Mouse (Mus musculus) stomach, postnatal 0 days (tissue): ENCODE data around the gene Usp29. TPM values are rescaled to one million over a fixed set of nuclear protein-coding genes. Genes with fewer than 3 reads are reported as not detected.

Experiments used
- ATAC-seq: fragments of 200-750 bp; cut with Nextera tagmentation; 2 replicates; pipeline ENCODE4 v1.8.0; 2017; ENCODE audit not compliant: low FRiP score, low TSS enrichment
- DNase-seq: peaks from one replicate; pipeline ENCODE4 v3.0.0-alpha.2; 2016; ENCODE audit warnings: low spot score
- H3K27ac ChIP-seq: fragments of 300-500 bp; sonication (generic); replicated peaks from 2 replicates; pipeline ENCODE4 v1.5.1; 2014; ENCODE audit warnings: mild to moderate bottlenecking, control low read depth
- H3K27me3 ChIP-seq: fragments of 300-500 bp; sonication (generic); 2 replicates; pipeline ENCODE4 v1.6.1; 2014; ENCODE audit warnings: low read length; ENCODE audit not compliant: control insufficient read depth, insufficient read depth
- H3K36me3 ChIP-seq: fragments of 300-500 bp; sonication (generic); 2 replicates; pipeline ENCODE4 v1.6.1; 2014; ENCODE audit warnings: low read length, mixed read lengths; ENCODE audit not compliant: control insufficient read depth, insufficient read depth
- H3K4me1 ChIP-seq: fragments of 300-500 bp; sonication (generic); replicated peaks from 2 replicates; pipeline ENCODE4 v1.6.1; 2014; ENCODE audit warnings: antibody characterized with exemption; ENCODE audit not compliant: control insufficient read depth, insufficient read depth
- H3K4me2 ChIP-seq: fragments of 300-500 bp; sonication (generic); replicated peaks from 2 replicates; pipeline ENCODE4 v1.6.1; 2014; ENCODE audit warnings: low read depth, mild to moderate bottlenecking, control low read depth, moderate library complexity
- H3K4me3 ChIP-seq: fragments of 300-500 bp; sonication (generic); 2 replicates; pipeline ENCODE4 v1.5.1; 2014; ENCODE audit warnings: low read depth, low read length, control low read depth
- H3K9ac ChIP-seq: fragments of 300-500 bp; sonication (generic); 2 replicates; pipeline ENCODE4 v1.6.1; 2014; ENCODE audit warnings: mild to moderate bottlenecking, low read length, control low read depth, mixed read lengths
- H3K9me3 ChIP-seq: fragments of 300-500 bp; sonication (generic); 2 replicates; pipeline ENCODE4 v1.6.1; 2016; ENCODE audit warnings: low read length; ENCODE audit not compliant: control insufficient read depth
- CTCF ChIP-seq: IDR thresholded peaks from 2 replicates; pipeline ENCODE4 v1.5.1; 2016; ENCODE audit warnings: antibody characterized with exemption, low read depth, mild to moderate bottlenecking, moderate library complexity
- EP300 ChIP-seq: optimal IDR thresholded peaks from 2 replicates; pipeline ENCODE3; 2016; ENCODE audit warnings: antibody characterized with exemption
- WGBS: fragments of 180-500 bp; shearing (Covaris S2); extraction: QIAGEN DNeasy Blood & Tissue Kit; methylation state at CpG from one replicate; pipeline ENCODE4 v1.1.7; 2014; 5-methylcytosine and 5-hydroxymethylcytosine counted together
- polyA plus RNA-seq: library from polyadenylated mRNA; unstranded; fragments of >200 nt; fragmentation: Nextera tagmentation; extraction: Ambion mirVana; gene quantifications from 2 replicates; pipeline ENCODE4 v1.2.1, GENCODE M21; 2015

Gene Usp29
- polyA plus RNA-seq, 1 experiment from 2014 or later = 1.0 TPM

DNA sequence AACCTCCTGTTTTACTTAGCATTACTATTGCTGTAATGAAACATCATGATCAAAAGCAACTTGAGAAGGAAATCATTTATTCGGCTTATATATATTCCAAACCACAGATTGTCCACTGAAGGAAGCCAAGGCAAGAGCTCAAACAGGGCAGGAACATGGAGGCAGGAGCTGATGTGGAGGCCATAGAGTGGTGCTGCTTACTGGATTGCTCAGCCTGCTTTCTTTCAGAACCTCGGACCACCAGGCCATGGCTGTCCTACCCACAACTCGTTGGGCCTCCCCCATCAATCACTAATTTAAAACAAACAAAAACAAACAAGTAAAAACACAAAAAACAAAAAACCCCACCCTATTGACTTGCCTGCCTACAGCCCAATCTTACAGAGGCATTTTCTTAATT lies 119.9 kb downstream of the Usp29 start:
- TF ChIP-seq CTCF = no peak
- TF ChIP-seq EP300 = no peak
- 59% methylated on average over 3 of the region's 3 CpGs for WGBS

GRCm38 (mm10) chr7:6851256-6851655 lies 120.9 kb downstream of the Usp29 start:
- H3K27me3 ChIP-seq = no peaks in the 10 kb centered on the region
- H3K4me1 ChIP-seq = no peaks in the 10 kb centered on the region
- WGBS = 67% methylated on average over 6 of the region's 6 CpGs
- no peak overlapping the region for H3K4me2 ChIP-seq
- DNase-seq (no peak), ATAC-seq (no peak)
- H3K4me3 ChIP-seq = no peak overlapping the region
- no peak overlapping the region for H3K9ac ChIP-seq
- TF ChIP-seq CTCF (no peak), EP300 (no peak)
- no peaks in the 10 kb centered on the region for H3K36me3 ChIP-seq
- H3K27ac ChIP-seq = no peak overlapping the region
- no peaks in the 10 kb centered on the region for H3K9me3 ChIP-seq

More for the DNA sequence above, 119.9 kb downstream of the Usp29 start:
- H3K27ac ChIP-seq = no peak overlapping the region
- no peaks in the 10 kb centered on the region for H3K4me1 ChIP-seq
- H3K4me3 ChIP-seq = no peak overlapping the region
- no peak overlapping the region for H3K9ac ChIP-seq
- H3K36me3 ChIP-seq = no peaks in the 10 kb centered on the region
- H3K4me2 ChIP-seq = no peak overlapping the region
- no peak for DNase-seq
- no peaks in the 10 kb centered on the region for H3K27me3 ChIP-seq
- no peak for ATAC-seq
- H3K9me3 ChIP-seq = no peaks in the 10 kb centered on the region

DNA sequence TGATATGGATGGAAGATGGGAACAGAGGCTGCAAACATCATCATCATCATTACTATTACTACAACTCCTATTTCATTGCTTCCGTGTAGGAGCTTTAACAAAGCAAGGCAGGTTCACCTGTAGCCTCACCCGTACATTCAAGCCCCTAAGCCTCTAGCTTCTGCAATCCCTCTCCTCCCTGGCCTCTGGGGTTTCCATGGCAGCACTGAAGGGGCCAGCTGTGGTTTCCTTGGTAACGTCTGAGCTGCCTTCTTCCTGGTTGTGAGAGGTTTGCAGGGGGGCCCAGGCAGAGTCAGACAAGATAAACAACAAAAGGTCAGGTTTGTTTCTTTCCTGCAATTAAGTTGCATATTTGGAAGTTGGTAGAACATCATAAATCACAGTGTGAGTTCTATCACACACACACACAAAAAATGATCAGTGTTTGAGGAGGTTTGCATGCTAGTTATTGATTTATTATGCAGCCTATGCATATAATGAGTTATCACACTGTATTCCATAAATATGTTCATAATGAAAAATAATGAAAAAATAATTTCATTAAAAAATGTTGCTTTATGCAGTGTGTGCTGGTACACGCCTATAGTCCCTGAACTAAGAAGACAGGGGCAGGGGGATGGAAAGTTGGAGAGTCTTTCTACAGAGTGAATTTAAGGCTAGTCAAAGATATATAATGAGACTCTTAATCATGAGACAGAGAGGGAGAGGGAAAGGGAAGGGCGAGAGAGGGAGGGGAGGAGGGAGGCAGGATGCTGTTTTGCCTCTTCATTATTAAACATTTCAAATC lies 121.5 kb downstream of the Usp29 start:
- no peak overlapping the region for H3K27ac ChIP-seq
- H3K36me3 ChIP-seq = no peaks in the 10 kb centered on the region
- H3K4me1 ChIP-seq = no peaks in the 10 kb centered on the region
- H3K4me2 ChIP-seq = no peak overlapping the region
- no peak overlapping the region for H3K4me3 ChIP-seq
- TF ChIP-seq CTCF (no peak), EP300 (no peak)
- WGBS = 34% methylated on average over 5 of the region's 5 CpGs
- no peaks in the 10 kb centered on the region for H3K27me3 ChIP-seq
- ATAC-seq (no peak), DNase-seq (no peak)
- H3K9me3 ChIP-seq = no peaks in the 10 kb centered on the region
- no peak overlapping the region for H3K9ac ChIP-seq

- DNase-seq (no peak), ATAC-seq (no peak)
- Histone ChIP-seq H3K4me2 (no peak overlapping the region), H3K36me3 (no peaks in the 10 kb centered on the region), H3K4me1 (no peaks in the 10 kb centered on the region), H3K9ac (no peak overlapping the region), H3K27ac (no peak overlapping the region), H3K27me3 (no peaks in the 10 kb centered on the region), H3K9me3 (no peaks in the 10 kb centered on the region), H3K4me3 (no peak overlapping the region)
- TF ChIP-seq CTCF (no peak), EP300 (no peak)
- WGBS = 42% methylated on average over 10 of the region's 10 CpGs
Observed at GRCm38 (mm10) chr7:6855613-6856405, 125.4 kb downstream of the Usp29 start.

- no peak for ATAC-seq
- 22% methylated on average over 5 of the region's 5 CpGs for WGBS
Observed at GRCm38 (mm10) chr7:6858694-6859270, 128.4 kb downstream of the Usp29 start.

More at GRCm38 (mm10) chr7:6858694-6859270, 128.4 kb downstream of the Usp29 start:
- no peaks in the 10 kb centered on the region for H3K9me3 ChIP-seq
- H3K4me1 ChIP-seq = no peaks in the 10 kb centered on the region
- H3K4me2 ChIP-seq = no peak overlapping the region
- no peaks in the 10 kb centered on the region; the same call in 1 of the 2 replicates for H3K27me3 ChIP-seq
- no peak for TF ChIP-seq EP300
- no peak overlapping the region for H3K27ac ChIP-seq
- H3K9ac ChIP-seq = no peak overlapping the region
- no peaks in the 10 kb centered on the region for H3K36me3 ChIP-seq
- no peak overlapping the region for H3K4me3 ChIP-seq
- DNase-seq = no peak
